Comparison of ENCODE assay signal across 8 mouse cellular contexts in genomic region chr4:123990293-123991185, GRCm38 (mm10).
DNase-seq lines count a peak whose midpoint lies in the region; ATAC-seq lines count a peak whose summit lies in the region.

No protein-coding gene starts in this region.

- ATAC-seq in cerebellum, adult (ENCODE audit: insufficient number of reproducible peaks, low FRiP score, low TSS enrichment): no peak
- ATAC-seq in forebrain, embryonic 16.5 days: peak; percentile 86
- no peak for ATAC-seq in limb, embryonic 15.5 days (ENCODE audit: insufficient number of reproducible peaks, low FRiP score, low TSS enrichment, low read depth)
- no peak for ATAC-seq in CD4-positive, CD25-positive, alpha-beta regulatory T cell, adult 4 months

- peak overlapping the region; percentile 35 for H3K4me3 ChIP-seq in forebrain, embryonic 16.5 days (replicated peaks; ENCODE audit: low read length)
- peak overlapping the region; percentile 34 for H3K4me3 ChIP-seq in limb, embryonic 15.5 days

- peak overlapping the region; percentile 71 for H3K4me2 ChIP-seq in forebrain, embryonic 16.5 days (ENCODE audit: low read length)
- H3K4me2 ChIP-seq in limb, embryonic 15.5 days: peak overlapping the region; percentile 56

- no peaks in the 10 kb centered on the region for H3K27me3 ChIP-seq in forebrain, embryonic 16.5 days (replicated peaks; ENCODE audit: control insufficient read depth, insufficient read depth, low read length)
- peaks cover 41% of the 10 kb centered on the region for H3K27me3 ChIP-seq in limb, embryonic 15.5 days

- 0 out of 2 replicates have a peak overlapping the region, but pooled peaks have one; percentile 13 for H3K27ac ChIP-seq in forebrain, embryonic 16.5 days (ENCODE audit: low read length)
- no peak overlapping the region for H3K27ac ChIP-seq in limb, embryonic 15.5 days

- peaks cover 14% of the 10 kb centered on the region for H3K4me1 ChIP-seq in forebrain, embryonic 16.5 days (replicated peaks; ENCODE audit: control insufficient read depth, insufficient read depth, low read length)
- peaks cover 9% of the 10 kb centered on the region for H3K4me1 ChIP-seq in limb, embryonic 15.5 days

- 2% methylated on average over 37 of the region's 37 CpGs for WGBS in forebrain, embryonic 16.5 days
- 2% methylated on average over 37 of the region's 37 CpGs for WGBS in limb, embryonic 15.5 days

- H3K9me3 ChIP-seq in forebrain, embryonic 16.5 days (ENCODE audit: control insufficient read depth, low read length): no peaks in the 10 kb centered on the region
- no peaks in the 10 kb centered on the region for H3K9me3 ChIP-seq in limb, embryonic 15.5 days

- H3K36me3 ChIP-seq in forebrain, embryonic 16.5 days (ENCODE audit: control insufficient read depth, insufficient read depth): no peaks in the 10 kb centered on the region
- no peaks in the 10 kb centered on the region for H3K36me3 ChIP-seq in limb, embryonic 15.5 days

- peak; percentile 7 to 26 for DNase-seq in cerebellum, postnatal 25 days
- DNase-seq in adrenal gland, adult 2 months: peak; percentile 87
- peak; percentile 77 for DNase-seq in kidney, adult 18-20 months
- peak; percentile 79 for DNase-seq in retina, embryonic 14.5 days (ENCODE audit: low spot score)

- peak overlapping the region; percentile 51 for H3K9ac ChIP-seq in forebrain, embryonic 16.5 days (replicated peaks; ENCODE audit: low read depth, low read length)
- H3K9ac ChIP-seq in limb, embryonic 15.5 days: 0 out of 2 replicates have a peak overlapping the region, but pooled peaks have one; percentile 10

Comparison
In these comparisons a context has a peak if more than half of its experiments do, and no peak if none do; other contexts are left out.
1. DNase-seq: peak in every context shown above with its lines; median percentile 87 in adrenal gland, adult 2 months; 79 in retina, embryonic 14.5 days; 77 in kidney, adult 18-20 months; 16 in cerebellum, postnatal 25 days.